Mouse (Mus musculus): ENCODE data around the gene Gm20481. TPM values are rescaled to one million over a fixed set of nuclear protein-coding genes. Genes with fewer than 3 reads are reported as not detected.

Gm20481 gene
- polyA plus RNA-seq, 1 experiment from 2014 or later, result not detected

DNA sequence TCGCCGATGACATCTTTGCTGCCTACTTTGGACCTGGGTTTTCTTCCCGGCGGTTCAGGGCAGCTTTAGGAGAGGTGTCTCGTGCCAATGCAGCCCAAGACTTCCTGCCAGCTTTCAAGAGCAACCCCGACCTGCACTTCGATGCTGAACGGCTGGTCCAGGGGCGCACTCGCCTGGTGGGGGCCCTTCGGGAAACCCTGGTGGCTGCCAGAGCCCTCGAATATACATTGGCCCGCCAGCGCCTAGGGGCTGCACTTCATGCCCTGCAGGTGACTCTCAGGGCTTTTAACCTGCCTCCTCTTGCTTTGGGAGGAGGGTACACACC, 48.0 kb downstream of the Gm20481 start:
- Histone ChIP-seq H3K9ac (ENCODE audit: low read length) (no peak overlapping the region), H3K36me3 (ENCODE audit: control insufficient read depth, insufficient read depth, low read length) (peaks cover 44% of the 10 kb centered on the region), H3K4me2 (ENCODE audit: low read length) (no peak overlapping the region), H3K27me3 (replicated peaks; ENCODE audit: control insufficient read depth, insufficient read depth, low read length) (no peaks in the 10 kb centered on the region), H3K27ac (ENCODE audit: low read depth) (no peak overlapping the region), H3K4me1 (replicated peaks; ENCODE audit: control insufficient read depth, insufficient read depth, low read length) (peaks cover 6% of the 10 kb centered on the region; the same call in 1 of the 2 replicates), H3K9me3 (ENCODE audit: control insufficient read depth, low read length) (no peaks in the 10 kb centered on the region), H3K4me3 (ENCODE audit: low read depth, low read length) (no peak overlapping the region)
- ATAC-seq (replicated peaks; ENCODE audit: low FRiP score, low TSS enrichment, low read depth) (no peak), DNase-seq (ENCODE audit: low spot score) (no peak)
- 67% methylated on average over 14 of the region's 14 CpGs for WGBS

DNA sequence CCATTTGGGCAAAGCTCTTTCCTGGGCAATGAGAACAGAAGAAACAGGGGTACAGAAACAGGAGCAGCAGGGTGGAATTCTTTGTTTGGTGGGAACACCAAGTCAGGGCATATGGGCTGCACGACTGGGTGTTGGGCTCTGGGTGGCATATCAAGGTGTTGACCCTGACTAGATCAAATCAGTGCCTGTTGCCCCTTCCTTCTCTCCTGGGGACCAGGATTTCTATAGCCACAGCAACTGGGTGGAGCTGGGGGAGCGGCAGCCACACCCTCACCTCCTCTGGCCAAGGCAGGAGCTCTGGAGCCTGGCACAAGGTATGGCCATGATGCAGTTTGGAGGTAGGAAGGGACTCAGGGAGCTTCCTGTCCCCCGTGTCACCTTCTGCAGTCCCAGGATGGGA, 48.5 kb downstream of the Gm20481 start:
- H3K36me3 ChIP-seq (ENCODE audit: control insufficient read depth, insufficient read depth, low read length), result peaks cover 39% of the 10 kb centered on the region
- H3K4me3 ChIP-seq (ENCODE audit: low read depth, low read length), result no peak overlapping the region
- ATAC-seq (replicated peaks; ENCODE audit: low FRiP score, low TSS enrichment, low read depth), result no peak
- no peak overlapping the region for H3K4me2 ChIP-seq (ENCODE audit: low read length)
- no peak overlapping the region for H3K9ac ChIP-seq (ENCODE audit: low read length)
- H3K9me3 ChIP-seq (ENCODE audit: control insufficient read depth, low read length), result no peaks in the 10 kb centered on the region
- 70% methylated on average over 3 of the region's 3 CpGs for WGBS
- H3K4me1 ChIP-seq (replicated peaks; ENCODE audit: control insufficient read depth, insufficient read depth, low read length), result peaks cover 6% of the 10 kb centered on the region; the same call in 1 of the 2 replicates
- H3K27ac ChIP-seq (ENCODE audit: low read depth), result no peak overlapping the region
- no peaks in the 10 kb centered on the region for H3K27me3 ChIP-seq (replicated peaks; ENCODE audit: control insufficient read depth, insufficient read depth, low read length)
- no peak for DNase-seq (ENCODE audit: low spot score)

DNA sequence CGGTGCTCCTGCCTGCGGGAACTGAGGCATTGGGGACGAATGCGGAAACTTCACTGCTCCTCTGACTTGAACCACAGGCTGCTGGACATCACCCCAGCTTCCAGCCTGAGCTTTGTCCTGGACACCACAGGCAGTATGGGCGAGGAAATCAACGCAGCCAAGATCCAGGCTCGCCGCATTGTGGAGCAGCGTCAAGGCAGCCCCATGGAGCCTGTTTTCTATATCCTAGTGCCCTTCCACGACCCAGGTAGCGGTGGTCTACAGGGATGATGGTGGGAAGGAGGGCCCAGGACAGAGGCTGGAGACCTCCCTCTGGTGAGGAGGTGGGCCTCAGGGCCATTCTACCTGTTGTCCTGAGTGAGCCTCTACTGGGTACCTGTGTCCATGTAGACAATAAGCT, 50.2 kb downstream of the Gm20481 start:
- no peak overlapping the region for H3K4me2 ChIP-seq (ENCODE audit: low read length)
- no peaks in the 10 kb centered on the region for H3K9me3 ChIP-seq (ENCODE audit: control insufficient read depth, low read length)
- H3K27ac ChIP-seq (ENCODE audit: low read depth), result no peak overlapping the region
- WGBS, result 75% methylated on average over 11 of the region's 11 CpGs
- ATAC-seq (replicated peaks; ENCODE audit: low FRiP score, low TSS enrichment, low read depth) (no peak), DNase-seq (ENCODE audit: low spot score) (no peak)
- H3K36me3 ChIP-seq (ENCODE audit: control insufficient read depth, insufficient read depth, low read length), result peaks cover 22% of the 10 kb centered on the region
- H3K4me3 ChIP-seq (ENCODE audit: low read depth, low read length), result no peak overlapping the region
- peaks cover 10% of the 10 kb centered on the region; the same call in 1 of the 2 replicates for H3K4me1 ChIP-seq (replicated peaks; ENCODE audit: control insufficient read depth, insufficient read depth, low read length)
- no peaks in the 10 kb centered on the region for H3K27me3 ChIP-seq (replicated peaks; ENCODE audit: control insufficient read depth, insufficient read depth, low read length)
- no peak overlapping the region for H3K9ac ChIP-seq (ENCODE audit: low read length)

DNA sequence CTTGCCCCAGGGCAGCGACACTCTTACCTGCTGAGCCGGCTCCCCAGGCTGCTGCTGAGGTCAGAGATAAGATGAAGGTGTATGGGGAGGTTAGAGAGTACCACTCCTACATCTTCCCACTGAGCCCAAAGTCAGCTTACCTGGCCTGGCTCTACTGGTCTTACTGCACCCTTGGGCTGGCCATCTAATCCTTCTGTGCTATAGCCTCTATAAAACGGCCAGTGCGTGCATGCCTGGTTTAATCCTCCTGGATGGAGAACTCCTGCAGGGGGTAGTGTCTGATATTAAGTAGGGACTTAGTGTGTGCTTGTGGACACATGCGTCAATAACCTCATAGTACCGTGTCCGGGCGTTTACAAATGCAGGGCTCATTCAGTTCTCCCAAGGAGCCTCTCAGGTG, 50.8 kb downstream of the Gm20481 start:
- WGBS, result 85% methylated on average over 8 of the region's 8 CpGs
- Histone ChIP-seq H3K4me1 (replicated peaks; ENCODE audit: control insufficient read depth, insufficient read depth, low read length) (peaks cover 10% of the 10 kb centered on the region; the same call in 1 of the 2 replicates), H3K4me2 (ENCODE audit: low read length) (no peak overlapping the region), H3K9me3 (ENCODE audit: control insufficient read depth, low read length) (no peaks in the 10 kb centered on the region), H3K4me3 (ENCODE audit: low read depth, low read length) (no peak overlapping the region), H3K9ac (ENCODE audit: low read length) (no peak overlapping the region), H3K36me3 (ENCODE audit: control insufficient read depth, insufficient read depth, low read length) (peaks cover 15% of the 10 kb centered on the region), H3K27ac (ENCODE audit: low read depth) (no peak overlapping the region), H3K27me3 (replicated peaks; ENCODE audit: control insufficient read depth, insufficient read depth, low read length) (no peaks in the 10 kb centered on the region)
- DNase-seq (ENCODE audit: low spot score) (no peak), ATAC-seq (replicated peaks; ENCODE audit: low FRiP score, low TSS enrichment, low read depth) (no peak)

DNA sequence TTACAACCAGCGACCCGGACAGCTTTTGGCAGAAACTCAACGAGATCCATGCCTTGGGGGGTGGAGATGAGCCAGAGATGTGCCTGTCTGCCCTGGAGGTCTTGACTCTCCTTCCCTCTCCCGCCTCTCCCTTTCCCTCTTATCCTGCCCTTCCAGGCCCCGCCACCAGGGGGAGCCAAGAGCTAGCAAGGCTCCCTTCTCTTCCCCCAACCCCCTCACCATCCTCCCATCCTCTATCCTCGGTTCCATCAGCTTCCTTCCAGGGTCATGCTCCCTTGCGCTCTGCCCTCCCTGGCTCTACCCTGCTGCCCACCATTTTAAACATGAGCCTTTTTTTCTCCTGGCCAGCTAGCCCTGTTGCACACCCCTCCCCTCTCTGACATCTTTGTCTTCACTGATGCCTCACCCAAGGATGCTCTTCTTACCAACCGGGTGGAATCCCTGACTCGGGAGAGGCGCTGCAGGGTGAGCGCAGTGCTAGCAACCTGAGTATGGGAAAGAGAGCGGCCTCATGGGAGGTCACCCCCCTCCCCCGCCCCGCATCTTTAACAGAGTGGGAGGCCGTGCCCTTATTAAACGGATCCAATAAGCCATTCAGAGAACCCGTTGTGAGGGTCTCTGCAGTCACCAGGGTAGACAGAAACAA, 51.6 kb downstream of the Gm20481 start:
- 13% methylated on average over 17 of the region's 17 CpGs for WGBS
- no peak overlapping the region for H3K9ac ChIP-seq (ENCODE audit: low read length)
- H3K27me3 ChIP-seq (replicated peaks; ENCODE audit: control insufficient read depth, insufficient read depth, low read length), result no peaks in the 10 kb centered on the region
- DNase-seq (ENCODE audit: low spot score), result peak; percentile 97
- H3K4me2 ChIP-seq (ENCODE audit: low read length), result peak overlapping the region; percentile 15; the same call in 1 of the 2 replicates
- 0 out of 2 replicates have a peak, but pooled peaks have one; percentile 13 for ATAC-seq (replicated peaks; ENCODE audit: low FRiP score, low TSS enrichment, low read depth)
- H3K4me3 ChIP-seq (ENCODE audit: low read depth, low read length), result no peak overlapping the region
- peaks cover 8% of the 10 kb centered on the region; the same call in 1 of the 2 replicates for H3K36me3 ChIP-seq (ENCODE audit: control insufficient read depth, insufficient read depth, low read length)
- H3K4me1 ChIP-seq (replicated peaks; ENCODE audit: control insufficient read depth, insufficient read depth, low read length), result peaks cover 10% of the 10 kb centered on the region; the same call in 1 of the 2 replicates
- no peak overlapping the region for H3K27ac ChIP-seq (ENCODE audit: low read depth)
- no peaks in the 10 kb centered on the region for H3K9me3 ChIP-seq (ENCODE audit: control insufficient read depth, low read length)

Other genes with a start within 250 kb of the Gm20481 start
- 0.23 and 0.28 TPM in 2 replicates for gene C4b, start 226.0 kb upstream of the Gm20481 start, polyA plus RNA-seq (2014; fragmentation: Nextera tagmentation; extraction: Ambion mirVana)
- gene Cyp21a1, start 165.4 kb upstream of the Gm20481 start, polyA plus RNA-seq (2014; fragmentation: Nextera tagmentation; extraction: Ambion mirVana), result not detected in 2 replicates
- 22.0 and 25.8 TPM in 2 replicates for gene Stk19, start 133.0 kb upstream of the Gm20481 start, polyA plus RNA-seq (2014; fragmentation: Nextera tagmentation; extraction: Ambion mirVana)
- 58.2 and 63.4 TPM in 2 replicates for gene Dxo, start 132.9 kb upstream of the Gm20481 start, polyA plus RNA-seq (2014; fragmentation: Nextera tagmentation; extraction: Ambion mirVana)
- gene Skiv2l, start 119.7 kb upstream of the Gm20481 start, polyA plus RNA-seq (2014; fragmentation: Nextera tagmentation; extraction: Ambion mirVana), result 42.0 and 45.9 TPM in 2 replicates
- 121 and 123 TPM in 2 replicates for gene Nelfe, start 119.5 kb upstream of the Gm20481 start, polyA plus RNA-seq (2014; fragmentation: Nextera tagmentation; extraction: Ambion mirVana)
- 19.4 and 24.2 TPM in 2 replicates for gene Cfb, start 107.4 kb upstream of the Gm20481 start, polyA plus RNA-seq (2014; fragmentation: Nextera tagmentation; extraction: Ambion mirVana)
- 1.4 and 1.6 TPM in 2 replicates for gene Zbtb12, start 90.4 kb upstream of the Gm20481 start, polyA plus RNA-seq (2014; fragmentation: Nextera tagmentation; extraction: Ambion mirVana)
- not detected in 2 replicates for gene Gm20547, start 87.9 kb upstream of the Gm20481 start, polyA plus RNA-seq (2014; fragmentation: Nextera tagmentation; extraction: Ambion mirVana)
- 6.8 and 7.5 TPM in 2 replicates for gene C2, start 71.6 kb upstream of the Gm20481 start, polyA plus RNA-seq (2014; fragmentation: Nextera tagmentation; extraction: Ambion mirVana)
- 73.4 and 75.2 TPM in 2 replicates for gene Ehmt2, start 71.4 kb upstream of the Gm20481 start, polyA plus RNA-seq (2014; fragmentation: Nextera tagmentation; extraction: Ambion mirVana)
- gene Slc44a4, start 55.4 kb upstream of the Gm20481 start, polyA plus RNA-seq (2014; fragmentation: Nextera tagmentation; extraction: Ambion mirVana), result 25.4 and 28.4 TPM in 2 replicates
- 40.1 and 42.8 TPM in 2 replicates for gene Neu1, start 38.7 kb upstream of the Gm20481 start, polyA plus RNA-seq (2014; fragmentation: Nextera tagmentation; extraction: Ambion mirVana)
- gene Hspa1b, start 10.7 kb upstream of the Gm20481 start, polyA plus RNA-seq (2014; fragmentation: Nextera tagmentation; extraction: Ambion mirVana), result 0.24 and 0.46 TPM in 2 replicates
- gene Hspa1a, start 2.2 kb downstream of the Gm20481 start, polyA plus RNA-seq (2014; fragmentation: Nextera tagmentation; extraction: Ambion mirVana), result 3.5 and 4.5 TPM in 2 replicates
- gene Hspa1l, start 2.8 kb downstream of the Gm20481 start, polyA plus RNA-seq (2014; fragmentation: Nextera tagmentation; extraction: Ambion mirVana), result 0.53 and 1.2 TPM in 2 replicates
- gene Lsm2, start 11.9 kb downstream of the Gm20481 start, polyA plus RNA-seq (2014; fragmentation: Nextera tagmentation; extraction: Ambion mirVana), result 216 and 228 TPM in 2 replicates
- 119 and 133 TPM in 2 replicates for gene Vars, start 31.1 kb downstream of the Gm20481 start, polyA plus RNA-seq (2014; fragmentation: Nextera tagmentation; extraction: Ambion mirVana)
- 0.19 and 0.26 TPM in 2 replicates for gene Vwa7, start 46.7 kb downstream of the Gm20481 start, polyA plus RNA-seq (2014; fragmentation: Nextera tagmentation; extraction: Ambion mirVana)
- gene Sapcd1, start 58.1 kb downstream of the Gm20481 start, polyA plus RNA-seq (2014; fragmentation: Nextera tagmentation; extraction: Ambion mirVana), result 20.7 and 21.5 TPM in 2 replicates
- gene Msh5, start 76.8 kb downstream of the Gm20481 start, polyA plus RNA-seq (2014; fragmentation: Nextera tagmentation; extraction: Ambion mirVana), result 3.6 and 3.9 TPM in 2 replicates
- gene Clic1, start 80.1 kb downstream of the Gm20481 start, polyA plus RNA-seq (2014; fragmentation: Nextera tagmentation; extraction: Ambion mirVana), result 113 and 141 TPM in 2 replicates
- gene Ddah2, start 89.1 kb downstream of the Gm20481 start, polyA plus RNA-seq (2014; fragmentation: Nextera tagmentation; extraction: Ambion mirVana), result 278 and 333 TPM in 2 replicates
- not detected in 2 replicates for gene Ly6g6c, start 95.5 kb downstream of the Gm20481 start, polyA plus RNA-seq (2014; fragmentation: Nextera tagmentation; extraction: Ambion mirVana)
- gene Mpig6b, start 96.3 kb downstream of the Gm20481 start, polyA plus RNA-seq (2014; fragmentation: Nextera tagmentation; extraction: Ambion mirVana), result 0.55 and 0.81 TPM in 2 replicates
- 1.3 and 2.8 TPM in 2 replicates for gene Ly6g6e, start 107.0 kb downstream of the Gm20481 start, polyA plus RNA-seq (2014; fragmentation: Nextera tagmentation; extraction: Ambion mirVana)
- gene Ly6g6d, start 108.2 kb downstream of the Gm20481 start, polyA plus RNA-seq (2014; fragmentation: Nextera tagmentation; extraction: Ambion mirVana), result 5.0 and 6.1 TPM in 2 replicates
- 0.27 TPM in 1 of 2 replicates, not detected in the other for gene Ly6g6f, start 115.7 kb downstream of the Gm20481 start, polyA plus RNA-seq (2014; fragmentation: Nextera tagmentation; extraction: Ambion mirVana)
- 86.4 and 91.0 TPM in 2 replicates for gene Abhd16a, start 119.4 kb downstream of the Gm20481 start, polyA plus RNA-seq (2014; fragmentation: Nextera tagmentation; extraction: Ambion mirVana)
- not detected in 2 replicates for gene Ly6g5c, start 138.4 kb downstream of the Gm20481 start, polyA plus RNA-seq (2014; fragmentation: Nextera tagmentation; extraction: Ambion mirVana)
- gene Ly6g5b, start 145.5 kb downstream of the Gm20481 start, polyA plus RNA-seq (2014; fragmentation: Nextera tagmentation; extraction: Ambion mirVana), result 0.64 and 0.75 TPM in 2 replicates
- 19.7 and 24.7 TPM in 2 replicates for gene Gpank1, start 151.5 kb downstream of the Gm20481 start, polyA plus RNA-seq (2014; fragmentation: Nextera tagmentation; extraction: Ambion mirVana)
- 275 and 286 TPM in 2 replicates for gene Csnk2b, start 152.1 kb downstream of the Gm20481 start, polyA plus RNA-seq (2014; fragmentation: Nextera tagmentation; extraction: Ambion mirVana)
- gene D17H6S53E, start 156.5 kb downstream of the Gm20481 start, polyA plus RNA-seq (2014; fragmentation: Nextera tagmentation; extraction: Ambion mirVana), result 8.4 and 10.8 TPM in 2 replicates
- 0.95 and 1.5 TPM in 2 replicates for gene Apom, start 162.1 kb downstream of the Gm20481 start, polyA plus RNA-seq (2014; fragmentation: Nextera tagmentation; extraction: Ambion mirVana)
- 75.5 and 79.5 TPM in 2 replicates for gene Bag6, start 165.3 kb downstream of the Gm20481 start, polyA plus RNA-seq (2014; fragmentation: Nextera tagmentation; extraction: Ambion mirVana)
- gene Prrc2a, start 195.0 kb downstream of the Gm20481 start, polyA plus RNA-seq (2014; fragmentation: Nextera tagmentation; extraction: Ambion mirVana), result 186 and 196 TPM in 2 replicates
- gene Aif1, start 206.2 kb downstream of the Gm20481 start, polyA plus RNA-seq (2014; fragmentation: Nextera tagmentation; extraction: Ambion mirVana), result 15.4 and 17.5 TPM in 2 replicates
- gene Lst1, start 218.5 kb downstream of the Gm20481 start, polyA plus RNA-seq (2014; fragmentation: Nextera tagmentation; extraction: Ambion mirVana), result 16.9 and 19.1 TPM in 2 replicates
- gene Ltb, start 224.5 kb downstream of the Gm20481 start, polyA plus RNA-seq (2014; fragmentation: Nextera tagmentation; extraction: Ambion mirVana), result 1.1 and 1.5 TPM in 2 replicates
- gene Tnf, start 232.1 kb downstream of the Gm20481 start, polyA plus RNA-seq (2014; fragmentation: Nextera tagmentation; extraction: Ambion mirVana), result 0.12 and 0.28 TPM in 2 replicates
- 0.81 and 0.85 TPM in 2 replicates for gene Lta, start 235.4 kb downstream of the Gm20481 start, polyA plus RNA-seq (2014; fragmentation: Nextera tagmentation; extraction: Ambion mirVana)

Measured in intestine, embryonic 14.5 days (tissue).